Mouse (Mus musculus) layer of hippocampus, postnatal 10 days (tissue): Measurements from ENCODE around the gene Gm20388. TPM values are rescaled to one million over a fixed set of nuclear protein-coding genes. Genes with fewer than 3 reads are reported as not detected.

Source experiments
- DNase-seq, 2 experiments: peaks; one replicate each; pipeline ENCODE4 v3.0.0; 2021; ENCODE audit warnings: low spot score in 2 of 2
- total RNA-seq, 2 experiments: library from RNA; stranded (reverse); gene quantifications; 2 replicates each; pipeline ENCODE4 v1.2.3; 2021

The Gm20388 gene
- total RNA-seq, 2 experiments from 2014 or later, result not detected

DNA sequence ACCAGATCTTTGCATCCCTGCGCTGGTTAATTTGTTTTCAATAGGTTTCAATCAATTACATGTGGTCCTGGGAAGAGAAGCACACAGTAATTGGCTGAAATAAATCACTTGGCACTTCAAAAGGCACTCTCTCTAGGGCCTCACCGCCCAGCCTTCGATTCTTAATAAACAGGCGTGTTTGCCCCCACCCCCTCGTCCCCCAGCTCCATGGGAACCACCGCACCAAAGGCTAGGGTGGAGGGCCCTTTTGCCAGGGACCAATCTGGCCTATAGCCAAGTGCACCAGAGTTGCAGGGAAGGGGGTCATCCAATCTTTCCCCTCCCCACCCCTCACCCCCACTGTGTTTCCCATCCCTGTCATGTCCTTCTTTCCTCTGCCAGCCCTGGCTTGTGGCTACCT lies 537.5 kb downstream of the Gm20388 start:
- DNase-seq, result no peak

DNA sequence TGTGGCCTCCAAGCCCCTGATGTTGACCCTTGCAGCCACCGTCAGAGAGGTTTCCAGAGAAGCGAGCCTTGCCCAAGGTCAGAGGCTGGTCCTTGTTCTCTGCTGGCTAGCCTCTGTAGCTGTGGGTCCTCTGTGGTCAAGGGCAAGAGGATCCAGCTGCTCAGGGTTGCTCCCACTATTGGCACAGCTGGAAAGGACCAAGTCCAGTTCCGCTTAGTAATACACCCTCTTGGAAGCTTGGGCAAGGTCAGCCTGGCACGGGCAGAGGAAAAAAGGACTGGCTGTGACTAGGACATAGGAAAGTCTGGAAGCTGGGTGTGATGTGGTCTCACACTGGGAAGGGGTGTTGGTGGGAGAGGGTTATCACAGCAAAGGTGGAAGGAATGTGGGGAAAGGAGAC lies 538.5 kb downstream of the Gm20388 start:
- no peak for DNase-seq

DNA sequence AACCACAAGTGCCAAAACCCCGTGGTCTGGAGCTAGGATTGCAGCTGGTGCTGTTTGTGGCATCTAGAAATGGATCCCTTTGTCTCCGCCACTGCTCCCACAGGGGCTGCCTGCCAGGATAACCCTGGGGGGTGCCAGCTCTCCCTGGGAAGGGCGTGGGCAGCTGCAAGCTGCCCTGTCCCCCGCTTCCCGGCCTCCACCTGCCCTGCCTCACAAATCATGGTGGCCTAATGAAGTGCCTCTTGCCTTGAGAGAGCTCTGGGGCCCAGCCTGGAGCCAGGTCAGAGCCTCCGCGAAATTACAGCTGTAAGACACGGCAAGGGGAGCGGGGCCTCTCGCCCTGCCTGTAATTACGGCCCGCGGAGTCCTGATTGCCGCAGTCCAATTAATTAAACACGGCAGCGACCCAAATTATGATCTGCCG lies 539.0 kb downstream of the Gm20388 start:
- peak; percentile 72 to 73 for DNase-seq

DNA sequence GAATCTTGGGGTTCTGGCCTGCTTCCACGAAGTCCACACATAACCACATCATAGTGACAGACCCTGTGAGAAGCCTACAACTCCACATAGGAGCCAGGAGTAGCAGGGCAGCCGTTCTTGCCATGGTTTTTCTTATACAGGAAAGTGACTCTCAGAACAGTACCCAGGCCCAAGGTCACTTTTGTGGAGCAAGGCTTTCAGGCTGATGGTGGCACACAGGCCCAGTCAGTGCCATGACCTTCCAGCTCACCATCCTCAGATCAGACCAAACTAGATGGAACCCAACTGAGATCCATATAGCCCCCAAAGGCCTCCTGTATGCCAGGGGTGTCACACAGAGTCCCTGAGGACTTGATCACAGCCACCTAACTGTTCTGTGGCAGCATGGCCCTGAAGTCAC lies 541.5 kb downstream of the Gm20388 start:
- no peak for DNase-seq

DNA sequence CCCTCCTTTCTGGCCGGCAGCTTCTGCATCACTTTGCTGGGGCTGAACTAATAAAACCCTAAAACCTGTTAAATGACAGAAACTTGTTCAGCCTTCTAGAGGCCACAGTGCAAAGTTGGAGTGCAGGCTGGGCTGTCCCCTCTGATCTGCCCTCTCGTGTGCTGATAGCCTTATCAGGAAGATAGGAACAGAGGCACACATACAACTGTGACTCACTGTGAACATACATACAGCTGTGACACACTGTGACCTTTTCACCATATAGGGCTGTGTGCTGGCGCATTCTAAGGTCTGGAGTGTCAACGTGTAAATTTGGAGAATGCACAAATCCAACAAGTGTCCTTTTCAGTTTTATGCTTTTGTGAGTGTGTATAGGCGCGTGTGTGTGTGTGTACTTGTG lies 543.8 kb downstream of the Gm20388 start:
- DNase-seq, result no peak

DNA sequence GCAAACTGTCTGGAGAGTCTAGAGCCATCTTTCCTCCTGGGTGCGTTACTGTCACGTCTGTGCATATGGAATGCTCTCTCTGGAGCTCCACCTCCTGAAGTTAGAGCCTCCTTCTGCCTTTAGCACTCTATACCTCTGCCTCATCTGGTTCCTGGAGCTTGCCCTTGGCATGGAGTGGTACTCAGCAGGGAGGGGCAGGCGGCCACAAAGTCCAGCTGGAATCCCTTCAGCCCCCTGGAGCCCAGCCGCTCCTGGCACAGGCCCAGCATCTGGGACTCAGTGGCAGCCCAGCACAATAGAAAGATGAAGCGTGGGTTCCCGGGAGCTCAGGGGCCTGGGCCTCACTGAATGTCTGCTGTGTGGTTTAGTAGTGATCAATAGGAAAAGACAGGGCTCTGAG lies 549.7 kb downstream of the Gm20388 start:
- peak; percentile 63 to 78 for DNase-seq

DNA sequence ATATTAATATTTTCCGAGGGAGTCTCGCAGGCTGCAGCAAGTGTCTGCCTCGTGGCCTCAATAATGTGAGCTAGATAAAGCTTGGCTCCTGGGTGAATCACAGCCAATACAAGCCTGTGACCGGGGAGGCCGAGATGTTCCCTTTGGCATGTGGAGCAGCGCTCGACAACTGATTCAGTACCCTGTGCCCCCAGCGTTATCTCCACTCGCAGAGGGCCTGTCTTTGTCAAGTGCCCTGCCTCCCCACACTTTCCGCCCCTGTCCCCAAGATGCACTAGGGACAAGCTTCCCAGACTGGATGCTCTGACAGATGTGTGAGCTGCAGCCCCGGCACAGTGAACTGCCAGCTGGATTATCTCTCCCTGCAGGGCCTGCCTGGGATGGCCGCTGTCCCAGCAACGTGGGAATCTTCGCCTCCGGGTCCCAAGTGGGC lies 551.5 kb downstream of the Gm20388 start:
- DNase-seq, result no peak

DNA sequence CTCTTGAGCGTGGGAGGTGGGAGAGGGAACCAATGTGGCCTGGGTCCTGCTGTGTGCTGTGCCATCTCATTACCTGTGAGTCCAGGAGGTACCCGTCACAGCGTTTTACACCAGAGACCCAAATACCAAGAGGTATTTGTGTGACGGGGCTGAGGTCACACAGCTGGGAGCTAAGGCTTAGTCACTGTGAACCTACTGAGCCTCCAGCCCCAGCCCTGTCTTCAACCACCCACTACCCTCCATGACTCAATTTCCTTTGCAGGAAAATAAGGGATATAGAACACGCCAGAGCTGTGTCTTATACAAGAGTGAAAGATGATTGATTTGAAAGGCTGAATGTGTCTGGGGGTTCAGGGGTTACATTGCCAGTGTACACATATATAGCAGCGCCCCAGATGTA lies 552.0 kb downstream of the Gm20388 start:
- no peak for DNase-seq

DNA sequence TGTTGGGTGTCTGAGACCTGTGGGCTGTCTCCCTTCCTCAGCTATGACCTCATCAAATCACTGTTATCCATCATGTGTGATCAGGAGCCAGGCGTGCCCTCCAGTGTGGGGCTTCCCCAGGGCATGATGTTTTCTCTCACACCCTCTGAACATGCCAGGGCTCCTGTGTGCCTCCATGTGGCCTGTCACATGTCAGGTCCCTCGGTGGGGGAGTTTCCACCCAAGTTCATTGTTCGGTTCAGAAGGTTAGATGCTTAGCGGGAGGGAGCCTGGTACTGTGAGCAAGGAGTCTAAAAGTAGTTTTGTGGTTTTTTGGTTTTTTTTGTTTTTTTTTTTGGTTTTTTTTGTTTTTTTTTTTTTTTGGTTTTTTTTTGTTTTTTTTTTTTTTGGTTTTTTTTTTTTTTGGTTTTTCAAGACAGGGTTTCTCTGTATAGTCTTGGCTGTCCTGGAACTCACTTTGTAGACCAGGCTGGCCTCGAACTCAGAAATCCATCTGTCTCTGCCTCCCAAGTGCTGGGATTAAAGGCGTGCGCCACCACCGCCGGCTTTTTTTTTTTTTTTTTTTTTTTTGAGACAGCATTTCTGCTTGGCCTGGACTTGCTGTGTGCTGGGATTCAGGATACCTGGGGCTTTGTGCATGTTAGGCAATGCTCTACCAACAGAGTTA lies 553.4 kb downstream of the Gm20388 start:
- DNase-seq, result no peak

DNA sequence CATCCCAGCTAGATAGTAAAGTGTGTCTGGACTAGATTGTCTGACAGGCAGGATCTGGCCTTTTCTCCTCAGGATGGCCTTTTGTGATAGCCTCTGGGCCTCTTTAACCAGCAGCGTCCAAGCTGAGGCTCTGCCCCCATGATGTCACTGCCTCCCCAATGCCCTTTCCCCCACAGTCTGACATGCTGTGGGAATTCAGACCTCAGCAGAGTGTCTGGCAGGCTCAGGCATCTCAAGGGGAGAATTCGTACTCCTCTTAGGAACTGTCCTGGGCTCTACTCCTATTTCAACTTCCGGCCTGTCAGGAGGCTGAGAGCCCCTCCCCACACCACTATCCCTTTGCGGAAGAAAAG lies 553.9 kb downstream of the Gm20388 start:
- DNase-seq, result no peak

DNA sequence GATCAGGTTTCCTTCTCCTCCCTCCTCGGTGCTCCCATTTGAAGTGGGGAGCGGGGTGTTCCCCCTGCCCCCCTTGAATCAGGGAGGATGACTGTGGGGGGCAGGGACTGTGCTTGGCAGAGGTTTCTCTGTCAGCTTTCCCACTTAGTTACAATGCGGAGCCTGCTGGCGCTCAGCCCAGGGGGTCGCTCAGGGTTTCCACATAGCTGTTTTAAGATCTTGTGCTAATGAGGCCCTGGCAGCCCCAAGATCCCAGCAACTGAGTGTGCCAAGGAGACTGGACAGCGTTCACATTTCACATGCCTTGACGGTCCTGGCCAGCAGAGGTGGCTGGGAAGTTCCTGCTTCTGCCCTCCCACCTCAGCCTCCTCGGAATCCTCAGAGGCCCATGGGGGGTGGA lies 555.1 kb downstream of the Gm20388 start:
- DNase-seq, result peak; percentile 80 to 85

DNA sequence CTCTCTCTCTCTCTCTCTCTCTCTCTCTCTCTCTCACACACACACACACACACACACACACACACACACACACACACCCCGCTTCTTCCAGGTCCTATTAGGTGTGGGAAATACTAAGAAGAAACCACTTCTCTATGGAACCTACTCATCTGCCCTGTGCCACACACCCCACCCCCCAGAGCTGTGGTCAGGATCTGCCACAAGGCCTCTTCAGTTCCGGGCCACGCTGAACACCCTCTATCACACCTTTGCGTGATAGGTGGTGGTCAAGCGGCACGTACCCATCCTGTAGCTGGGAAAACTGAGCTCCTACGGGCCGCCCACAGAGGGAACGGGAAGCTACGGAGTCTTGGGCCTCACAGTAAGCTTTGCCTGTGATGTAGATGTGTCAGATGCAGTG lies 555.6 kb downstream of the Gm20388 start:
- no peak for DNase-seq

DNA sequence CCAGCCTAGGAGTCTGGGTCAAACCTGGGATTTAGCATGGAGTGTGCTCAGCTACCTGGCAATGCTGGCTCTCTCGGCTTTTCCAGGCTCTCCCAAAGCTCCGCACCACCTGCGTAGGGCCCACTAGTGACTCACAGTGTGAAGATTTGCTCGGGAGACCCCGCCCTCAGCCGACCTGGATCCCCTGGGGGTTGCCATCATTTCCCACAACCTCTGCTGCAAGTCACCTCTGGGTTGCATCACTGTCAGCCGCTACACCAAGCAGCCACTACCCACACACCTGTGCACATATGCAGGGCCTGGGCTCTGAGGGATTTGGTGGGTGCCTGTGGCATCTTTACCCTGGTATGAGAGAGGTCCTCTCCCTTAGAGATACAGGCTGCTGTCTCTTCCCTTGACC lies 557.0 kb downstream of the Gm20388 start:
- DNase-seq, result no peak

DNA sequence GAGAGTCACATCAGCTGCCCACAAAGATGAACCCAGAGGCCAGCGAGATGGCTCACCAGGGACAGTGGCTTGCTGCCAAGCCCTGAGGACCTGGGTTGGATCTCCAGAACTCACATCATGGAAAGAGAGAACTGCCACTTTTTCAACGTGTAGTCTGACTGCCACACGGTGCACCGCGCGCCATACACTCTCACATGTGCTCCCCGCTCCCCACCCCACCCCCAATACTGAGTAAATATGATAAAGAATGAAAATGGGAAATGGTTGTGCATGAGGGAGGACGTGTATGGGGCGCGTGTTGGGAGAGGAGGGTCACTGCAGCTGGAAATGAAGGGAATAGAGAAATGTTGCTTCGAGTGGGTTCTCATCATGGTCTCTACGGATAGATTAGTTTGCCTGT lies 559.5 kb downstream of the Gm20388 start:
- no peak for DNase-seq

DNA sequence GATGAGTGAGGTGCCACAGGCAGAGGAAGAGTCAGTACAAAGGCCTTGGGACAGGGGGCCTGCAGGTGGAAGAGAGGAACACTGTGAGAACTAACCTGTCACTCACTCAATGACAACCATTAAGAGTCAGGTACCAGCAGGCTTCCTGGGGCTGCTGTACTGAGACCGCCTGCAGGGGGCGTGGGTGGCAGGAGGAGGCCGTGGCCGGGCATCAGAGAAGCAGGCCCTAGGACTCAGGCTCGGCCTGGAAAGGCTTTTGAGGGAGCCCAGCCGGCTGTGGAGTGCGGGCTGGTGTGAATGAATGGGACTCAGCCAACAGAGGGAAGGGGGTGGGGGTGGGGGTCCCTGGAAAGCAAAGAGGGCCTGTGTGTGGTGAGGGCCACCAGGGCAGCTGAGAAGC lies 560.5 kb downstream of the Gm20388 start:
- DNase-seq, result peak; percentile 67 to 72

DNA sequence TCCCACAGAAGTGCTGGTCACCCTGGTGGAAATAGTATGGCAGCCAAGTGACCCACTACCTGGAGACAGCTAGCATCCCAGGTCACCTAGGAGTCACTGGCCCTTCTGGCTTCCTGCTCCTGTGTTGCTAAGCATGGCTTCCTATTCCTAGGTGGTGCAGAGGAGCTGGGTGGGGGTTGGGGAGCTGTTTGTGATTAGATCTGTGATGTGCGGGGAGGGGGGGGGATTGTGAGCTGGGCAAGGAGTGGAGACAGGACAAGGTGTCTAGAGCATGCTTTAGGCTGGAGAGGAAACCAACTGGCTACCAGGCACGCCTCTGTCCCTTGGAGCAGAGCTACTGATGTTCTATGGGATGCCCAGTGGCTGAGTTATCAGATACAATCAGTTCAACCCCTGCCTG lies 561.1 kb downstream of the Gm20388 start:
- no peak for DNase-seq

DNA sequence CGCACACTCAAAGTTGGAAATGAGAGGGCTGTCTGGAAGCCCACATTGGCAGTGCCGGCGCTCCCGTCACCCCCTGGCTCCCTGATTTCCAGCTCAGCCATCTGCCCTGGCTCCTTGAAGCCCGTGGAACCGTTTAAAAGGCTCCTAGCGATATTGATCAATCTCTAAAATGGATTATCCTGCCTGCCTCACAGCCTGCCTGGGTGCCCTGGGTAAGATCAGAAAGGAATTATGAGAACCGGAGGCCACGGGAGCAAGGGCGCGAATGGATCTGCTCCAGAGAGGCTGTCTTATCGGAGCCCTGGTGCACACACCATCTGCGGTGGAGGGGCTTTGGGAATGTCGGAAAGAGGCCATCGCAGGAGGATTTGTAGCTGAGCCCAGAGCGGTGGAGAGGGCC lies 561.6 kb downstream of the Gm20388 start:
- peak in 1 of 2 experiments; percentile 30 for DNase-seq

DNA sequence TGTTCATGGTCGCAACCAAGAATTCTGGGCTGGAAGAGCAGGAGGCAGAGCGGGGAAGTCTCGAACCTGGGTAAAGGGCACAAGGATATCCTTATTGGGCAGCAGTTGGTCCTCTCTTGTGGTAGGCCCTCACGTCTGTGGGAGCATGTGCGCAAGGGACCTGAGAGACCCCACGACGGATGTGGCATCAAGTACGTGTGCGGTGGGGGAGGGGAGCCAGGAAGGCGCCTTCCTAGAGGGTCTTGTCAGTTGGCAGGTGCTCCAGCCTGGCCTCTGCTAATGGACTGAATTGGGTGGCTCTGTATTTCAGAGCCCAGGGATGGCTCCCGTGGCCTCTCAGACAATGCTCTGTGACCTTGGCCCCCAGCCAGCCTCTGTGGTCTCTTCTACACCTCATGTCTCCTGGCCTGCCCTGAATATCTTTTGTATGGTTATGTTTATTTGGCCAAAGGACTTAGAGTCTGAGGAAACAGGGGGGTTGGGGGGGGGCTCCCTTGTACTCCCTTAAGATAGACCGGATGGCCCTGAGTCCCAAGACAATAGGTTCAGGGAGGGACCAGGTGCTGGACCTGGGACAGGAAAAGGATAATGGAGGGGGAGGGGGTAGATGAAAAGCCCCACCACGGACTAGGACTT lies 563.2 kb downstream of the Gm20388 start:
- DNase-seq, result no peak

DNA sequence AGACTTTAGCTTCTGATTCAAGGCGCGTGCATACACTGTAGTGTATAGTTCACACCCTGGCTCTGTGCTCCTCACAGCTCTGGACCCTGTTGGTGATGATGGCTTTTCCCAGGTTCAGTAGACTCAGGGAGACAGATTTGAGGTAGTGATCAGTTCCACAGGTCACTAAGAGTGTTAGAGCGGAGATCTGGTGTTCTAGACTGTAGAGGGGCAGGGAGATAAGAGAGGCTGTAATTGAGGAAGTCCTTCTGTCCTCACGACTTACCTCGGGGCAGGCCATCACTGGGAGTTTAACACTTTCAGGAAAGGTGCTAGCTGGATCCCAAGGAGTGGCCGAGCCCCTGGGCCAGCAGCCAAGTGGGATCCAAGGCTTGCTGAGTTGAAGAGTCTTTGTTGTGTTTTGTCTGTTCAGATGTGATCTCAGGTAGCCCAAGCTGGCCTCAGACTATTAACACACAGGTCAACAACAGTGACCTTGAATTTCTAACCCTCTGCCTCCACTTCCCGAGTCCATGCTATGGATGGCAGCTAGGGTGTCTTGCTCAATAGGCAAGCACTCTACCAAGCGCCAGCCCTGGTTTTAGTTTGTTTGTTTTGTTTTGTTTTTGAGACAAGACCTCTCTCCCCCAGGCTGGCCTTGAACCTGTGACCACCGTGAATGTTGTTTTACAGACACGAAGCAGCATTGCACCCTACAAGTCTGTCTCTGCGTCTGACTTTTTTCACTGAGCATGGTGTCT lies 564.0 kb downstream of the Gm20388 start:
- no peak for DNase-seq

DNA sequence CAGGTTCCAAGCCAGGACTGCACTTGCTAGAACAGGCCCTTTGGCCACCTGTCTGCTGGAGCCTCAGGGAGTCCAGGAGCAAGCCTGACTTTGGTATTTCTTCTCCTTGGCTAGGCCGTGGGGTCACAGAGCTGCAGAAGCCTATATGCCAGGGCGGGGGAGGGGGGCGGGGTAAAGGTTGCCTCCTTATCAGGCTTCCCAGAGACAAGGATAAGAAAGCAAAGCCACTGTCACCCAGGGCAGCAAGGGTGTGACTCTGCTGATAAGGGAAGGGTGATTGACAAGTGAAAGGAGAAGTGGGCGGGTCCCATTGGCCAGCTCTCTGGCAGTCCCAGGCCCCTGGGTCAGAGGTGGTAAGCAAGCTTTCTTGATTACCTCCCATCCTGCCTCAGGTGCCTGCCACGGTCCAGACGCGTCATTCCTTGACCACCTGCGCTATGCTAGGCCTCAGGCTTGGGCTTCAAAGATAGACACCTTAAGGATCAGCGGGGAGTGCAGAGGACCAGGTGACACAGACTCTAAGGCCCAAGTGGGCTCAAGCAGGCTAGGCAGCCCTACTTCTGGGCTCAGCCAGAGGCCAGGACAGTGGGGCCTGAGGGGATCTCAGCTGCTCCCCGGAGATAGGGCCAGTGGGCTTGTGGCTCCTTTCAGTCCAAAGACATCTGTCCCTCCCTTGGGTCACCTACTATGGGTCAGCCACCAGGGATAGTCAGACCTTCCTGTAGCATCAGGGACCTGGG lies 565.0 kb downstream of the Gm20388 start:
- DNase-seq, result no peak

DNA sequence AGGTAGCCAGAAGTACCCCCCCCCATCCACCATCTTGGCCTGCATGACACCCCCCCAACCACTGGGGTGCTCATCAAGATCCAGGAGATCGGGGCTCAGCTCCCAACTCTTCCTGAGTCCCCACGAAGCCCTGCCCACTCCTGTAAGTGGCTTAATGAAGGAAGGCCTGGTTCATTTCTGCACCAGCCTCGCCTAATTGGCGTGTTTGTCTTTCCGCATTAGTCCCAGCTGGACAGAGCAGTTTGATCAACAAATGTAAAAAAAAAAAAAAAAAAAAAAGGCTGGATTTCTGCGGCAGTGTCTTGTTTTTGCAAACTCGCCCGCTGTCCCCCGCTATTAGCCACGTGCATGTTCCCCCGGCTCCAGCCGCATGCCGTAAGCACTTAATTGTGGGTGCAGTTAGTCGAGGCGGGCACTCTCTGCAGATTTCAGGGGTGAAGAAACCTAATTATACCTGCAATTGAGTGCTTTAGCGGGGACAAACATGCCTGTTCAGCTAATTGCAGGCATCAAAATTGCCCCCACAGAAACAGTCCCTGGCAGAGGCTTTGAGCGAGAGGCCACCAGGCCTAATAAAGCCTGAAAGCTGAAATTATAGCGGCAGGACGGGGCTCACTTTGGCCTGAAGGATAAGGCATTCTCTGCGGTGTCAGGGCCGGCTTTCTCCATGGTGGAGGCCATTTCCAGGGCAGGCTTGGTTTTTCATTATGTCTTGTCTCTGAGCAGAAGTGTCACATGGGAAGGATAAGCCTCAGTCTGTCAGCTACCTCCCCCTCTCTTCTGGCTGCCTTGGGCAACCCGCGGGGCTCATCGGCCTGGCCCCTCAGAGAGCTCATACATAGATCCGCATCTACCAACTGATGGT lies 566.3 kb downstream of the Gm20388 start:
- no peak for DNase-seq
